Mouse (Mus musculus) Patski (cell line): ENCODE results near the gene S100a10. TPM values are rescaled to one million over a fixed set of nuclear protein-coding genes. Genes with fewer than 3 reads are reported as not detected.

Experiments
- ATAC-seq: fragments of 100-300 bp; one replicate; pipeline ENCODE4 v1.8.0; 2021
- CTCF ChIA-PET: fragments of 350-600 bp; sonication (Branson Sonifier 250); formaldehyde crosslinking; loops from one replicate; lab custom pipeline; 2022; ENCODE audit warnings: inconsistent platforms; lab: Charles Lee
- POLR2A ChIA-PET: fragments of 350-600 bp; sonication (Branson Sonifier 250); formaldehyde crosslinking; loops from one replicate; lab custom pipeline; 2022; ENCODE audit warnings: antibody characterized with exemption, inconsistent platforms; lab: Charles Lee
- DNase-seq: peaks from one replicate; pipeline ENCODE4 v3.0.0-alpha.2; 2011; ENCODE audit warnings: low read depth, low spot score
- H3K27me3 ChIP-seq: fragments of 371-371 bp; one replicate; pipeline ENCODE4 v1.5.1; 2021
- CTCF ChIP-seq: fragments of 100-300 bp; IDR thresholded peaks from one replicate; pipeline ENCODE4 v1.5.1; 2021
- in situ Hi-C: fragments of 300-500 bp; cut with MboI; formaldehyde crosslinking; loops from 3 replicates; pipeline ENCODE4 v1.11.1; 2018; ENCODE audit warnings: low pct_unique_long_range_greater_than_20kb, mixed read lengths
- polyA plus RNA-seq: library from polyadenylated mRNA; unstranded; gene quantifications from one replicate; pipeline ENCODE4 v1.2.3, GENCODE M21; 2021

Gene S100a10
- polyA plus RNA-seq, 1 experiment from 2014 or later: 981 TPM

- TF ChIP-seq CTCF: no peak
- in situ Hi-C loops: no loop called here
- POLR2A ChIA-PET: interaction anchor here (0.8 to 3.0 kb wide), 10 partner anchors 7 to 42 kb away, joined by 3 to 17 read pairs (median 4); partner anchors contain the start of gene S100a11
- no peak for ATAC-seq
- CTCF ChIA-PET: interaction anchor here (1.1 to 25.5 kb wide), 6 partner anchors 13 to 60 kb away, joined by 3 to 811 read pairs (median 5); no protein-coding TSS in a partner anchor
- DNase-seq: no peak
- H3K27me3 ChIP-seq: no peaks in the 10 kb centered on the region
These were observed 400 bp upstream of the S100a10 start for GRCm38 (mm10) chr3:93554379-93554980.

- in situ Hi-C loops: no loop called here
- DNase-seq: no peak
- CTCF ChIA-PET: interaction anchor here (1.1 to 25.5 kb wide), 6 partner anchors 9 to 62 kb away, joined by 3 to 811 read pairs (median 10); no protein-coding TSS in a partner anchor
- H3K27me3 ChIP-seq: no peaks in the 10 kb centered on the region
- POLR2A ChIA-PET: interaction anchor here (0.7 to 3.0 kb wide), 11 partner anchors 9 to 41 kb away, joined by 3 to 17 read pairs (median 3); partner anchors contain the start of gene S100a11
- ATAC-seq: peak; percentile 79
- TF ChIP-seq CTCF: no peak
These were observed 986 bp downstream of the S100a10 start for GRCm38 (mm10) chr3:93555878-93556254.

GRCm38 (mm10) chr3:93556599-93556998 lies 1.7 kb downstream of the S100a10 start:
- POLR2A ChIA-PET: interaction anchor here (0.6 to 3.0 kb wide), 10 partner anchors 9 to 784 kb away, joined by 3 to 17 read pairs (median 3); partner anchors contain the start of gene S100a11
- ATAC-seq: no peak
- in situ Hi-C loops: no loop called here

GRCm38 (mm10) chr3:93557471-93557870 lies 2.6 kb downstream of the S100a10 start:
- no peaks in the 10 kb centered on the region for H3K27me3 ChIP-seq
- CTCF ChIA-PET: interaction anchor here (1.2 to 25.5 kb wide), 2 partner anchors 11 to 26 kb away, joined by 6 to 811 read pairs; no protein-coding TSS in a partner anchor
- in situ Hi-C loops: no loop called here
- no peak for TF ChIP-seq CTCF
- no peak for ATAC-seq
- no peak for DNase-seq
- POLR2A ChIA-PET: interaction anchor here (0.6 to 1.3 kb wide), 3 partner anchors 11 to 21 kb away, joined by 3 to 5 read pairs (median 4); no protein-coding TSS in a partner anchor

More at GRCm38 (mm10) chr3:93556599-93556998, 1.7 kb downstream of the S100a10 start:
- no peak for TF ChIP-seq CTCF
- CTCF ChIA-PET: interaction anchor here (2.2 to 25.5 kb wide), 3 partner anchors 10 to 51 kb away, joined by 12 to 811 read pairs (median 12); no protein-coding TSS in a partner anchor
- no peaks in the 10 kb centered on the region for H3K27me3 ChIP-seq
- DNase-seq: no peak

- in situ Hi-C loops: no loop called here
- no peak for TF ChIP-seq CTCF
- H3K27me3 ChIP-seq: no peaks in the 10 kb centered on the region
- CTCF ChIA-PET: interaction anchor here (1.4 to 25.5 kb wide), 2 partner anchors 11 to 23 kb away, joined by 4 to 811 read pairs; no protein-coding TSS in a partner anchor
- POLR2A ChIA-PET: no interaction called here
- ATAC-seq (no peak), DNase-seq (no peak)
These were observed 5.1 kb downstream of the S100a10 start for GRCm38 (mm10) chr3:93559961-93560360.

- DNase-seq (no peak), ATAC-seq (no peak)
- CTCF ChIA-PET: interaction anchor here (0.7 to 42.5 kb wide), 6 partner anchors 9 to 38 kb away, joined by 3 to 811 read pairs (median 4); partner anchors contain the start of gene S100a10
- TF ChIP-seq CTCF: no peak
- H3K27me3 ChIP-seq: no peaks in the 10 kb centered on the region
- in situ Hi-C loops: no loop called here
- POLR2A ChIA-PET: interaction anchor here (0.8 kb wide), 1 partner anchor 11 kb away, joined by 3 read pairs; no protein-coding TSS in a partner anchor
These were observed 7.5 kb downstream of the S100a10 start for GRCm38 (mm10) chr3:93562372-93562771.

GRCm38 (mm10) chr3:93563216-93563615 lies 8.3 kb downstream of the S100a10 start:
- in situ Hi-C loops: no loop called here
- CTCF ChIA-PET: interaction anchor here (1.5 to 42.5 kb wide), 3 partner anchors 15 to 44 kb away, joined by 4 to 811 read pairs (median 7); partner anchors contain the start of gene S100a10
- ATAC-seq (no peak), DNase-seq (no peak)
- TF ChIP-seq CTCF: no peak
- POLR2A ChIA-PET: interaction anchor here (0.8 to 0.9 kb wide), 2 partner anchors 9 to 10 kb away, joined by 3 read pairs; no protein-coding TSS in a partner anchor
- no peaks in the 10 kb centered on the region for H3K27me3 ChIP-seq

GRCm38 (mm10) chr3:93566892-93567291 lies 12.0 kb downstream of the S100a10 start:
- in situ Hi-C loops: no loop called here
- DNase-seq: no peak
- POLR2A ChIA-PET: no interaction called here
- no peaks in the 10 kb centered on the region for H3K27me3 ChIP-seq
- no peak for TF ChIP-seq CTCF
- no peak for ATAC-seq
- CTCF ChIA-PET: interaction anchor here (3.0 to 42.5 kb wide), 2 partner anchors 19 to 21 kb away, joined by 11 to 811 read pairs; partner anchors contain the start of gene S100a10

- TF ChIP-seq CTCF: no peak
- ChIA-PET CTCF (interaction anchor here (2.0 to 42.5 kb wide), 3 partner anchors 20 to 39 kb away, joined by 6 to 811 read pairs (median 11); partner anchors contain the start of gene S100a10), POLR2A (no interaction called here)
- no peak for DNase-seq
- no peak for ATAC-seq
- no peaks in the 10 kb centered on the region for H3K27me3 ChIP-seq
- in situ Hi-C loops: no loop called here
These were observed 12.8 kb downstream of the S100a10 start for GRCm38 (mm10) chr3:93567721-93568120.

- no peak for TF ChIP-seq CTCF
- ATAC-seq (peak; percentile 65), DNase-seq (peak; percentile 93)
- POLR2A ChIA-PET: interaction anchor here (0.7 kb wide), 1 partner anchor 10 kb away, joined by 4 read pairs; no protein-coding TSS in a partner anchor
- CTCF ChIA-PET: interaction anchor here (0.8 to 42.5 kb wide), 8 partner anchors 8 to 38 kb away, joined by 3 to 811 read pairs (median 4); partner anchors contain the start of gene S100a10
- H3K27me3 ChIP-seq: no peaks in the 10 kb centered on the region
- in situ Hi-C loops: no loop called here
These were observed 13.7 kb downstream of the S100a10 start for GRCm38 (mm10) chr3:93568428-93569040.
